Mouse (Mus musculus): ENCODE data around the gene Rufy1. TPM values are rescaled to one million over a fixed set of nuclear protein-coding genes. Genes with fewer than 3 reads are reported as not detected.

Rufy1 gene
- 26.7 and 32.8 TPM in 2 replicates for polyA plus RNA-seq (2016; fragmentation: Nextera tagmentation; extraction: Ambion mirVana)

- no peaks in the 10 kb centered on the region for H3K9me3 ChIP-seq
- WGBS, result 1% methylated on average over 79 of the region's 90 CpGs
- peak; percentile 90 for ATAC-seq (ENCODE audit: low FRiP score, low read depth)
- no peaks in the 10 kb centered on the region for H3K36me3 ChIP-seq
- peak within 1 kb of the TSS; percentile 84 for H3K9ac ChIP-seq (replicated peaks)
- peaks cover 9% of the 10 kb centered on the region for H3K4me1 ChIP-seq
- H3K4me3 ChIP-seq, result peak within 1 kb of the TSS; percentile 78
- H3K27ac ChIP-seq (replicated peaks), result peak within 1 kb of the TSS; percentile 95
- H3K27me3 ChIP-seq, result no peaks in the 10 kb centered on the region; the same call in 1 of the 2 replicates
- H3K4me2 ChIP-seq (replicated peaks), result peak within 1 kb of the TSS; percentile 64
Observed at GRCm38 (mm10) chr11:50430277-50431133, at the start of gene Rufy1. TSS of gene Rufy1 (minus strand) at chr11:50431125.

- ATAC-seq (ENCODE audit: low FRiP score, low read depth), result no peak
- Histone ChIP-seq H3K27ac (replicated peaks) (no peak overlapping the region), H3K4me2 (replicated peaks) (no peak overlapping the region), H3K27me3 (no peaks in the 10 kb centered on the region), H3K4me3 (no peak overlapping the region), H3K9ac (replicated peaks) (no peak overlapping the region), H3K36me3 (no peaks in the 10 kb centered on the region), H3K4me1 (peaks cover 18% of the 10 kb centered on the region), H3K9me3 (peaks cover 3% of the 10 kb centered on the region; the same call in 1 of the 2 replicates)
- 86% methylated on average over 2 of the region's 2 CpGs for WGBS
Observed at GRCm38 (mm10) chr11:50478072-50478471, 47.1 kb upstream of the Rufy1 start.

GRCm38 (mm10) chr11:50477486-50478070 is 46.7 kb upstream of the Rufy1 start:
- H3K9me3 ChIP-seq, result peaks cover 3% of the 10 kb centered on the region; the same call in 1 of the 2 replicates
- no peak for ATAC-seq (ENCODE audit: low FRiP score, low read depth)
- WGBS, result 85% methylated on average over 11 of the region's 11 CpGs
- peaks cover 14% of the 10 kb centered on the region for H3K4me1 ChIP-seq
- no peak overlapping the region for H3K27ac ChIP-seq (replicated peaks)
- no peaks in the 10 kb centered on the region for H3K27me3 ChIP-seq
- H3K4me3 ChIP-seq, result no peak overlapping the region
- no peak overlapping the region for H3K4me2 ChIP-seq (replicated peaks)
- no peaks in the 10 kb centered on the region for H3K36me3 ChIP-seq
- no peak overlapping the region for H3K9ac ChIP-seq (replicated peaks)

DNA sequence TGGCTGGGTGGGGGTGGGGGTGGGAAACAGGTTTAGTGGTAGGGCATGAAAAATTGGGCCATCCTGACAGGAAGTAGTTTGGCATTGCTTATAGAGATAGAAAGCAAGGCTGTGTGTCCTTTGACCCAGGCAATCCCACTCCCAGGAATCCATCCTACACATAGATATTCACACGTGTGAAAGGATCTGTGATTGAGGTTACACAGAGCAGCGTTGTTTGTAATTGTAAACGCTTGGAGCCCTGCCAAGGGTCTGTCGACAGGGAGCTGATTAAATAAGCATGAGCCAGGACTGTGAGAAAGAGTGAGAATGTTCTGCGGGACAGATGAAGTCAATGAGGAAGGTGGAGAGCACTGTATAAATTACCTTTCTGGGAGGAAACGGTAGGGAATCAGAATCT is 46.0 kb upstream of the Rufy1 start:
- Histone ChIP-seq H3K4me1 (peaks cover 14% of the 10 kb centered on the region), H3K9ac (replicated peaks) (no peak overlapping the region), H3K27ac (replicated peaks) (no peak overlapping the region), H3K36me3 (no peaks in the 10 kb centered on the region), H3K9me3 (peaks cover 3% of the 10 kb centered on the region; the same call in 1 of the 2 replicates), H3K27me3 (no peaks in the 10 kb centered on the region), H3K4me3 (no peak overlapping the region), H3K4me2 (replicated peaks) (no peak overlapping the region)
- ATAC-seq (ENCODE audit: low FRiP score, low read depth), result peak; percentile 60; the same call in 1 of the 2 replicates
- WGBS, result 34% methylated on average over 6 of the region's 6 CpGs

DNA sequence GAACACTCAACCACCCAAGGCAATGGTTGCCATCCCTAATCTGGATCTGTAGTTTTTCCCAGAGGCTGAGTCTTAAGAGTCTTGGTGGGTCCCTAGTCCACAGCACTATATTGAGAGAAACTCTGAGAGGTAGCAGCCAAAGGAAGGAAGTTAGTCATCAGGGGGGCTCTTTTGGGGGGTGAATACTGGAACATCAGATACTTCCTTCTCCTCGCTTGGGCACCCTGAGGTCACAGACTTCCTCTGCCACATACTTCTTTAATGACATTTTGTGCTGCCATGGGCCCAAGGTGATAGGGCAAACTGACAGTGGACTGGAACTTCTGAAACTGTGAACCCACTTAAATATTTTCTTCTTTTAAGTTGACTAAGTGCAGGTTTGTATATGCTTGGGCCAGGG is 43.0 kb upstream of the Rufy1 start:
- 90% methylated on average over 1 of the region's 1 CpGs for WGBS
- no peak overlapping the region for H3K27ac ChIP-seq (replicated peaks)
- ATAC-seq (ENCODE audit: low FRiP score, low read depth), result no peak
- H3K4me3 ChIP-seq, result no peak overlapping the region
- H3K4me2 ChIP-seq (replicated peaks), result no peak overlapping the region
- H3K36me3 ChIP-seq, result no peaks in the 10 kb centered on the region
- no peak overlapping the region for H3K9ac ChIP-seq (replicated peaks)
- peaks cover 10% of the 10 kb centered on the region; the same call in 1 of the 2 replicates for H3K9me3 ChIP-seq
- peaks cover 14% of the 10 kb centered on the region for H3K4me1 ChIP-seq
- no peaks in the 10 kb centered on the region for H3K27me3 ChIP-seq

- H3K27me3 ChIP-seq, result no peaks in the 10 kb centered on the region
- 91% methylated on average over 11 of the region's 11 CpGs for WGBS
- H3K9ac ChIP-seq (replicated peaks), result no peak overlapping the region
- no peak for ATAC-seq (ENCODE audit: low FRiP score, low read depth)
- H3K4me3 ChIP-seq, result no peak overlapping the region
- H3K36me3 ChIP-seq, result no peaks in the 10 kb centered on the region
- peaks cover 9% of the 10 kb centered on the region for H3K4me1 ChIP-seq
- H3K9me3 ChIP-seq, result peaks cover 10% of the 10 kb centered on the region; the same call in 1 of the 2 replicates
- no peak overlapping the region for H3K4me2 ChIP-seq (replicated peaks)
- no peak overlapping the region for H3K27ac ChIP-seq (replicated peaks)
Observed at GRCm38 (mm10) chr11:50472161-50472939, 41.4 kb upstream of the Rufy1 start.

DNA sequence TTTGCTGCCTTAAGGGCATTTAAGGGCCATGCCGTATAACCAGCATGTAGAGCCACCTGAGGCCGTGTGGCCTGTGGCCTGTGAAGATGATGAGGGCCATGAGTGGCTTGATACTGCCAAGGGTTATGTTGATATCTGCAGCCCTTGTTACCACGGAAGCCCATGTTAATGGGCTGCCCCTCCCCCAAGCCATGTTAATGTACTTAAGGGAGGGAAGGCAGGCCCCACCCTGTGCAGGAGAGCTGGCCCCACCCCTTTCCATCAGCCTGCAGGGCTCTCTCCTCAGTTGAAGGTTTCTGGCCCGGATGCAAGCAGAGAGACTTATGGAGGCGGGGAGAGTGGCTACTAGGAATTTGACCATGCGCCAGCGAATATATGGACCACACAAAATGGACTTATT is 30.6 kb upstream of the Rufy1 start:
- Histone ChIP-seq H3K4me3 (no peak overlapping the region), H3K4me1 (peaks cover 16% of the 10 kb centered on the region), H3K4me2 (replicated peaks) (no peak overlapping the region), H3K27me3 (peaks cover 7% of the 10 kb centered on the region; the same call in 1 of the 2 replicates), H3K9me3 (no peaks in the 10 kb centered on the region), H3K27ac (replicated peaks) (no peak overlapping the region), H3K36me3 (no peaks in the 10 kb centered on the region), H3K9ac (replicated peaks) (no peak overlapping the region)
- ATAC-seq (ENCODE audit: low FRiP score, low read depth), result no peak
- 85% methylated on average over 7 of the region's 7 CpGs for WGBS

GRCm38 (mm10) chr11:50459250-50459649 is 28.3 kb upstream of the Rufy1 start:
- Histone ChIP-seq H3K9me3 (no peaks in the 10 kb centered on the region), H3K4me3 (no peak overlapping the region), H3K36me3 (no peaks in the 10 kb centered on the region), H3K9ac (replicated peaks) (no peak overlapping the region), H3K4me1 (peaks cover 21% of the 10 kb centered on the region), H3K27ac (replicated peaks) (no peak overlapping the region), H3K4me2 (replicated peaks) (no peak overlapping the region), H3K27me3 (peaks cover 7% of the 10 kb centered on the region; the same call in 1 of the 2 replicates)
- 81% methylated on average over 2 of the region's 2 CpGs for WGBS
- no peak for ATAC-seq (ENCODE audit: low FRiP score, low read depth)

GRCm38 (mm10) chr11:50457111-50457911 is 26.4 kb upstream of the Rufy1 start:
- ATAC-seq (ENCODE audit: low FRiP score, low read depth), result peak; percentile 60
- Histone ChIP-seq H3K36me3 (no peaks in the 10 kb centered on the region), H3K4me2 (replicated peaks) (peak overlapping the region; percentile 48), H3K27me3 (peaks cover 7% of the 10 kb centered on the region; the same call in 1 of the 2 replicates), H3K27ac (replicated peaks) (peak overlapping the region; percentile 22; the same call in 1 of the 2 replicates), H3K9ac (replicated peaks) (0 out of 2 replicates have a peak overlapping the region, but pooled peaks have one; percentile 34), H3K9me3 (no peaks in the 10 kb centered on the region), H3K4me1 (peaks cover 21% of the 10 kb centered on the region), H3K4me3 (peak overlapping the region; percentile 24)
- WGBS, result 3% methylated on average over 26 of the region's 26 CpGs

DNA sequence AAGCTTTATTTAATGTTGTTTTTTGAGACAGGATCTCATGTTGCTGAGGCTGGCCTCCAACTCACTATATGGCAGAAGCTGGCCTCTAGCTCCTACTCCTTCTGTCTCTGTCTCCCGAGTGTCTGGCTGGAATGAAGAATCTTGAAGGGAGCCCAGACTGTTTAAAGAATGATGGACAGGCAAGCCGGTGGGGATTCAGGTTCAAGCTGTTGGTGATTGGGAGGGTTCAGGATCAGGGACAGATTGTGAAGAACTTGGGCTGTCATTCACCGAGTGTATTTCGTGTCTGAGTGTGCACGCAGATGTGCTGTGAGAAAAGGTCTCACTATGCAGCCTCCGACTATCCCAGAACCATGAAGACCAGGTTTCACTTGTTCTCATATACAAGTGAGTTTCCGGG is 25.5 kb upstream of the Rufy1 start:
- H3K27me3 ChIP-seq, result peaks cover 7% of the 10 kb centered on the region; the same call in 1 of the 2 replicates
- WGBS, result 34% methylated on average over 7 of the region's 7 CpGs
- no peak overlapping the region for H3K27ac ChIP-seq (replicated peaks)
- H3K4me1 ChIP-seq, result peaks cover 21% of the 10 kb centered on the region
- ATAC-seq (ENCODE audit: low FRiP score, low read depth), result no peak
- no peaks in the 10 kb centered on the region for H3K36me3 ChIP-seq
- no peaks in the 10 kb centered on the region for H3K9me3 ChIP-seq
- H3K4me2 ChIP-seq (replicated peaks), result peak overlapping the region; percentile 48
- H3K4me3 ChIP-seq, result no peak overlapping the region
- no peak overlapping the region for H3K9ac ChIP-seq (replicated peaks)

GRCm38 (mm10) chr11:50454934-50455333 is 24.0 kb upstream of the Rufy1 start:
- no peak overlapping the region for H3K9ac ChIP-seq (replicated peaks)
- H3K4me2 ChIP-seq (replicated peaks), result no peak overlapping the region
- H3K27ac ChIP-seq (replicated peaks), result no peak overlapping the region
- 49% methylated on average over 6 of the region's 6 CpGs for WGBS
- H3K4me3 ChIP-seq, result no peak overlapping the region
- H3K36me3 ChIP-seq, result no peaks in the 10 kb centered on the region
- ATAC-seq (ENCODE audit: low FRiP score, low read depth), result no peak
- H3K27me3 ChIP-seq, result peaks cover 7% of the 10 kb centered on the region; the same call in 1 of the 2 replicates
- H3K9me3 ChIP-seq, result no peaks in the 10 kb centered on the region
- H3K4me1 ChIP-seq, result peaks cover 24% of the 10 kb centered on the region

Data from midbrain, embryonic 12.5 days (tissue).